Mouse (Mus musculus) liver, embryonic 14.5 days (tissue): ENCODE measurements around the gene Anks1b. TPM values are rescaled to one million over a fixed set of nuclear protein-coding genes. Genes with fewer than 3 reads are reported as not detected.

Source experiments
- ATAC-seq: fragments of 200-750 bp; cut with Nextera tagmentation; 2 replicates; pipeline ENCODE4 v1.8.0; 2017; ENCODE audit warnings: moderate number of reproducible peaks, mild to moderate bottlenecking, moderate library complexity; ENCODE audit not compliant: insufficient read depth
- DNase-seq, 3 experiments: peaks; one replicate each; pipeline ENCODE4 v3.0.0-alpha.2; 2012 to 2013; ENCODE audit warnings: low read depth in 3 of 3, low spot score in 3 of 3
- H3K27ac ChIP-seq: fragments of 300-500 bp; sonication (generic); 2 replicates; pipeline ENCODE4 v1.5.1; 2014; ENCODE audit warnings: moderate library complexity, mild to moderate bottlenecking, control low read depth, inconsistent platforms
- H3K27me3 ChIP-seq: fragments of 300-500 bp; sonication (generic); 2 replicates; pipeline ENCODE4 v1.6.1; 2014; ENCODE audit warnings: mild to moderate bottlenecking, low read length, moderate library complexity; ENCODE audit not compliant: control insufficient read depth, insufficient read depth
- H3K36me3 ChIP-seq: fragments of 300-500 bp; sonication (generic); replicated peaks from 2 replicates; pipeline ENCODE4 v1.6.1; 2014; ENCODE audit warnings: low read depth; ENCODE audit not compliant: control insufficient read depth, insufficient read depth
- H3K4me1 ChIP-seq, 2 experiments: fragments of 200-500 bp in 1 of 2; fragments of 300-500 bp in 1 of 2; sonication (generic) in 1 of 2; replicated peaks; 2 replicates each; pipeline ENCODE4 v1.6.1; 2012 to 2014; ENCODE audit warnings: antibody characterized with exemption in 1 of 2, inconsistent platforms in 1 of 2, low read length in 1 of 2; ENCODE audit not compliant: control insufficient read depth in 2 of 2, insufficient read depth in 2 of 2
- H3K4me2 ChIP-seq: fragments of 300-500 bp; sonication (generic); 2 replicates; pipeline ENCODE4 v1.6.1; 2014; ENCODE audit warnings: low read depth, mild to moderate bottlenecking, control low read depth, moderate library complexity
- H3K4me3 ChIP-seq, 2 experiments: fragments of 200-500 bp in 1 of 2; fragments of 300-500 bp in 1 of 2; sonication (generic) in 1 of 2; 2 replicates each; pipeline ENCODE4 v1.5.1; 2012 to 2014; ENCODE audit warnings: low read depth in 2 of 2, low read length in 2 of 2, mild to moderate bottlenecking in 2 of 2, control low read depth in 1 of 2, inconsistent platforms in 1 of 2, moderate library complexity in 1 of 2; ENCODE audit not compliant: insufficient read depth in 1 of 2
- H3K9ac ChIP-seq: fragments of 300-500 bp; sonication (generic); replicated peaks from 2 replicates; pipeline ENCODE4 v1.6.1; 2014; ENCODE audit warnings: mild to moderate bottlenecking, control low read depth, moderate library complexity
- H3K9me3 ChIP-seq: fragments of 300-500 bp; sonication (generic); 2 replicates; pipeline ENCODE4 v1.6.1; 2016; ENCODE audit warnings: low read length, mixed read lengths; ENCODE audit not compliant: control insufficient read depth
- CTCF ChIP-seq: IDR thresholded peaks from 2 replicates; pipeline ENCODE4 v1.5.1; 2016; ENCODE audit warnings: antibody characterized with exemption, low read depth, control low read depth
- EP300 ChIP-seq: IDR thresholded peaks from 2 replicates; pipeline ENCODE4 v1.6.1; 2016; ENCODE audit warnings: antibody characterized with exemption, low read depth
- WGBS: fragments of 180-500 bp; shearing (Covaris S2); extraction: QIAGEN DNeasy Blood & Tissue Kit; methylation state at CpG from one replicate; pipeline ENCODE4 v1.1.7; 2014; ENCODE audit not compliant: insufficient replicate concordance; 5-methylcytosine and 5-hydroxymethylcytosine counted together
- polyA plus RNA-seq, 2 experiments: library from polyadenylated mRNA; depleted of rRNA in 1 of 2; stranded (reverse) in 1 of 2; unstranded in 1 of 2; fragments of >200 nt; fragmentation: Nextera tagmentation in 1 of 2; extraction: Ambion mirVana in 1 of 2; gene quantifications; 2 replicates each; pipeline versions ENCODE4 v1.2.1 to v1.2.3; 2012 to 2014

Gene Anks1b
- polyA plus RNA-seq, 2 experiments = not detected

DNA sequence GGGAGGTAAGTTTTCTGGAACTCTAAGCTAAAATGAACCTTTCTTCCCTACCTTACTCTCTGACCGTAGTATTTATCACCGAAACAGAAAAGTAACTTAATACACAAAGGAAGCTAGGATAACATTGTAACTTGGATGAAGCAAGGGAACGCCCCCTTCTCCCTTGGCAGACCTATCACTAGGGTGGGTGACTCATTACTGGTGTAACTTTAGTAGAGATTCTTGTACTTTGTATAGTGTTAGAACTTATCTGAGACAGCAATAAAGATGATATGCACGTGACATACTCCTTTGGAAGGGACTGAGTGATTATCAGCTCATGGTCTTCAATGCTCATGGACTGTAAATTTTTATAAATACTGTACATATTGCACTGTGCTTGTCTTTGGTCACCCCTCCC is 5.1 kb upstream of the Anks1b start:
- H3K27ac ChIP-seq = no peak overlapping the region
- H3K4me3 ChIP-seq = no peak overlapping the region
- H3K36me3 ChIP-seq = no peaks in the 10 kb centered on the region
- ATAC-seq (no peak), DNase-seq (no peak)
- H3K27me3 ChIP-seq = peaks cover 16% of the 10 kb centered on the region
- WGBS = 69% methylated on average over 4 of the region's 4 CpGs
- H3K4me1 ChIP-seq = no peaks in the 10 kb centered on the region
- TF ChIP-seq CTCF (no peak), EP300 (no peak)
- no peaks in the 10 kb centered on the region for H3K9me3 ChIP-seq
- H3K4me2 ChIP-seq = no peak overlapping the region
- no peak overlapping the region for H3K9ac ChIP-seq

DNA sequence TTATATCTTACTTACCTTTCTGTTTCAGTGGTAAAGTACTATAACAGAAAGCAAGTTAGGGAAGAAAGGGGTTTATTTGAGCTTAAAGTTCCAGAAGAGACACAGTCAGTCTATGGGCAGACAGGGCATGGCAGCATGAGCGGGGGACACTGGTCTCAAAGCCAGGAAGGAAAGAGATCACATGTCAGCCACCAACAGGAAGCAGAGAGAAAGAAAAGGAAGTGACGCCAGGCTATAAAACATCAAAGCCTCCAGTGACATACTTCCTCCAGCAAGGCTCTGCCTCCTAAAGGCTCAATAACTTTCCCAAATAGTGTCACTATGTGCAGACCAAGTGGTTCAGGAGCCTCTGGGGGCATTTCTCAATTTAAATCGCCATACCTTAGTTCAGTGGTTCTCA is 4.5 kb upstream of the Anks1b start:
- Histone ChIP-seq H3K4me2 (no peak overlapping the region), H3K4me1 (no peaks in the 10 kb centered on the region), H3K27ac (no peak overlapping the region), H3K36me3 (no peaks in the 10 kb centered on the region), H3K9me3 (no peaks in the 10 kb centered on the region), H3K27me3 (peaks cover 22% of the 10 kb centered on the region), H3K4me3 (no peak overlapping the region), H3K9ac (no peak overlapping the region)
- WGBS = 40% methylated on average over 3 of the region's 3 CpGs
- no peak for DNase-seq
- ATAC-seq = no peak
- TF ChIP-seq EP300 = no peak
- TF ChIP-seq CTCF = no peak

DNA sequence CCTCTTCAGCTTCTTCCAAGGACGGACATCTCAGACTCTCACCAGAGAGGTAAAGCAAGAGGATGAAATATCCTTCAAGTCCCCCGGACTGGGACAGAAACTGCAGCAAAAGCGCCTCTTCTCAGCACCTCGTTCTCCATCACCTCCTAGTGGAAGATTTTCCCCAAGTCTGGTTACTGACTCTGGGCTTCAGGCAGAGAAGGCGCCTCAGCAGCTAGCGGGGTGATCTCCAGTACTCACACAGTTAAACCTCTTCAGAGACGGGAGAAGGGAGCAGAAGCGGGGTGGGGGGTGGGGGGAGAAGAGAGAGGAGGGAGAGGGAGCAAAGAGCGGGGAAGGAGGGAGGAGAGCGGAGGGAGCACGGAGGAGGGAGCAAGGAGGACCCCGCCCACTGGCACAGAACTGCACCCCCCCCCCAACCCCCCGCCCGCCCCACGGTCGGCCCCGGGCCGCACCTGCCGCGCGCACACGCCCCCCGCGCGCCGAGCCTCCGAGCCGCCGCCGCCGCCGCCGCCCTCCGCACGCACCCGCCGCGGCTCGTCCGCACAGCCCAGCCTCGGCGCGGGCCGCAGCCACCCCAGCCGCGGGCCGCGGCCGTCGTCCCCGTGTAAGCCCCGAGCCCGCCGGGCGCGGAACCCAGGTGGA is 686 bp upstream of the Anks1b start:
- Histone ChIP-seq H3K27ac (no peak overlapping the region), H3K9me3 (no peaks in the 10 kb centered on the region), H3K4me3 (peak overlapping the region; percentile 6 to 37; a peak in 3 of 4 replicates), H3K4me2 (peak overlapping the region; percentile 56), H3K4me1 (0 out of 4 replicates have a peak, but pooled peaks cover 0 to 1% of the 10 kb centered on the region in 2 experiments), H3K27me3 (peaks cover 26% of the 10 kb centered on the region), H3K36me3 (no peaks in the 10 kb centered on the region), H3K9ac (no peak overlapping the region)
- DNase-seq (no peak), ATAC-seq (no peak)
- TF ChIP-seq EP300 (no peak), CTCF (no peak)
- WGBS = 1% methylated on average over 17 of the region's 56 CpGs

DNA sequence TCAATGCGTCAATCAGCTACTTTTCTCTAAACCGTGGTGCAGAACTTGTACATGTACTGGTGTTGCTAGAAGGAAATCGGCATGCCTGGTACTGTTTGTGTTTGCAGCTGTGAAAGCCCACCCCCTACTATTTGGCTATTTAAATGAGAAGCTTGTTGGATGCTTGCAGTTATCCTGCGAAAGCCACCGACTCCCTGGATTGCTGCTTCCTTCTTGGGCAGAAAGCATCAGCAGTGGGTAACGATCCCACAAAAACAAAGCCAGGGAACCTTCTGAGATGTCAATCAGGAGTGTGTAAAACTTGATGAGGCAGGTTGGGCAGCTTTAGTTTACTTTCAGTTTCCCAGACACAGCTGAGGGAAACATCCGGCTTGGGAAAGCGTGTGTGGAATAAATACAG is 727 bp downstream of the Anks1b start:
- DNase-seq = no peak

DNA sequence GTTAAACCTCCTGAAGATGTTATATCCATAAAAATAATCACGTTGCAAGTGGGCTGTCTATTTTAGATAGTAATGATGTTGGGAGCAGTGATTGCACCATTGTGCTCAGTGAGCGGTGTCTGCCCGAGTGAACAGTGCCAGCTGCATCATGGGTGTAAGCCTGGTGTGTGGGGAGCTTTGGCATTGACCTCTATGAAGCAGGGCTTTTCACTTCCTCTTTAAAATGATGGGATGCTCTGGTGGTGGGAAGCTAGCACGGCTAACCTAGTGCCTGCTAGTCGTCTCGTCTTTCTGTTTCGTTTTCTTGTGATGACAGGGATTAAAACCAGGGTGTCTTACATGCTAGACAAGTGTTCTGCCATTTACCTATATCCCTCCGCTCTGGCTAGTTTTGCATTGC is 10.3 kb downstream of the Anks1b start:
- no peak overlapping the region for H3K4me3 ChIP-seq
- H3K9ac ChIP-seq = no peak overlapping the region
- H3K4me2 ChIP-seq = no peak overlapping the region
- H3K9me3 ChIP-seq = no peaks in the 10 kb centered on the region
- no peak for DNase-seq
- no peaks in the 10 kb centered on the region for H3K36me3 ChIP-seq
- TF ChIP-seq EP300 (no peak), CTCF (no peak)
- H3K27me3 ChIP-seq = no peaks in the 10 kb centered on the region
- no peak for ATAC-seq
- no peaks in the 10 kb centered on the region for H3K4me1 ChIP-seq
- WGBS = 64% methylated on average over 8 of the region's 8 CpGs
- H3K27ac ChIP-seq = no peak overlapping the region

More for the DNA sequence above, 727 bp downstream of the Anks1b start:
- H3K4me3 ChIP-seq = no peak overlapping the region
- TF ChIP-seq CTCF (no peak), EP300 (no peak)
- H3K27me3 ChIP-seq = peaks cover 26% of the 10 kb centered on the region
- peak overlapping the region; percentile 21 for H3K4me2 ChIP-seq
- no peaks in the 10 kb centered on the region for H3K9me3 ChIP-seq
- ATAC-seq = no peak
- 0 out of 4 replicates have a peak, but pooled peaks cover 0 to 1% of the 10 kb centered on the region in 2 experiments for H3K4me1 ChIP-seq
- no peaks in the 10 kb centered on the region for H3K36me3 ChIP-seq
- H3K27ac ChIP-seq = no peak overlapping the region
- no peak overlapping the region for H3K9ac ChIP-seq
- WGBS = 12% methylated on average over 8 of the region's 8 CpGs
